Mouse (Mus musculus) G1E (cell line): Measurements from ENCODE around the gene Sema5a. TPM values are rescaled to one million over a fixed set of nuclear protein-coding genes. Genes with fewer than 3 reads are reported as not detected.

ENCODE experiments used
- ATAC-seq: 2 replicates; pipeline ENCODE4 v1.8.0; 2016; ENCODE audit warnings: mild to moderate bottlenecking; ENCODE audit not compliant: insufficient number of reproducible peaks, poor library complexity, low FRiP score, severe bottlenecking; ENCODE audit errors: extremely low read depth
- DNase-seq: peaks from one replicate; pipeline ENCODE4 v3.0.0; 2012; ENCODE audit warnings: low spot score
- H3K27me3 ChIP-seq: 2 replicates; pipeline ENCODE4 v1.6.1; 2012; ENCODE audit warnings: mild to moderate bottlenecking, low read length, inconsistent platforms; ENCODE audit not compliant: insufficient read depth
- H3K36me3 ChIP-seq: replicated peaks from 2 replicates; pipeline ENCODE3; 2012; ENCODE audit warnings: mild to moderate bottlenecking, inconsistent platforms
- H3K4me1 ChIP-seq: 2 replicates; pipeline ENCODE4 v1.6.1; 2012; ENCODE audit warnings: low read depth, low read length, inconsistent platforms, mixed read lengths; ENCODE audit not compliant: insufficient read depth
- H3K4me3 ChIP-seq: 2 replicates; pipeline ENCODE4 v1.5.1; 2012; ENCODE audit warnings: low read depth, mild to moderate bottlenecking, inconsistent platforms, low read length, moderate library complexity, mixed read lengths
- H3K9me3 ChIP-seq: replicated peaks from 2 replicates; pipeline ENCODE4 v1.6.1; 2012; ENCODE audit warnings: inconsistent platforms
- CTCF ChIP-seq: IDR thresholded peaks from 2 replicates; pipeline ENCODE4 v1.5.1; 2012; ENCODE audit warnings: low read depth, low read length, inconsistent platforms, mixed read lengths
- GATA1 ChIP-seq: IDR thresholded peaks from 2 replicates; pipeline ENCODE4 v1.6.1; 2012; ENCODE audit warnings: borderline replicate concordance, low read length, inconsistent platforms, mixed read lengths
- GATA2 ChIP-seq: IDR thresholded peaks from 2 replicates; pipeline ENCODE4 v1.6.1; 2012; ENCODE audit warnings: low read depth, low read length, inconsistent platforms, borderline replicate concordance
- POLR2AphosphoS5 ChIP-seq: IDR thresholded peaks from 2 replicates; pipeline ENCODE4 v1.6.1; 2012; ENCODE audit warnings: low read depth, low read length, inconsistent platforms; ENCODE audit not compliant: insufficient replicate concordance
- TAL1 ChIP-seq: conservative IDR thresholded peaks from 2 replicates; pipeline ENCODE4 v1.6.1; 2012; ENCODE audit warnings: low read depth, low read length, inconsistent platforms, mixed read lengths
- polyA plus RNA-seq: library from polyadenylated mRNA; stranded (reverse); fragments of >175 nt; gene quantifications from 2 replicates; pipeline ENCODE4 v1.2.3, GENCODE M21; 2012
- total RNA-seq, 2 experiments: library from RNA; stranded (forward) in 1 of 2; stranded (reverse) in 1 of 2; fragments of 200-1000 nt in 1 of 2; fragments of >200 nt in 1 of 2; fragmentation: Nextera tagmentation in 1 of 2; gene quantifications; 2 replicates each; pipeline ENCODE4 v1.2.3; 2014 to 2017

Sema5a gene
- total and polyA plus RNA-seq, 3 experiments, result 0.33 TPM; not detected in 2

DNA sequence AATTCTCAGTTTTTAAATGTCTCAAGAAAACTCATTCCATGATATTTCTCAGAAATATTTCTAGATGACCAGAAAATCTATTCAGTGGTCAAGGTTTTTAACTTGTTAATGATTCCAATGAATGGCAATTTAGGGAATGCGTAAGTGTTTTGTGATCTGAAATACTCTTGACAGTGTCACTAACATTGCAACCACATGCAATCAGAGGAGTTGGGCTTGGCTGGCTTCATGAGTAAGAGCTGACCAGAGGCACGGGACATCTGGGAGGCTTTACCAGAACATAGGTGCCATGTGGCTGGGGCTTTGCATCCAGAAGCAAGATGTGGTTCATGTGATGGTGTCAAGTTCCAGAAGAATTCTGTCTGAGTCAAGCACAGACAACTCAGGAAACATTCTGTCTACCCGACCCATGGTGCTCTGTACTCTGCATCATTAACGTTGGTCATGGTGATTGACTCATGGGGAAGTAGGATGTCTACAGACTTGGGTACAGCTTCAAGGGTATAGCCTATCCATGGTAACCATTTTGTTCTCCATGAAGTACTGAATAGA lies 138.4 kb downstream of the Sema5a start:
- TF ChIP-seq GATA2, result no peak
- no peak for TF ChIP-seq TAL1
- no peak for TF ChIP-seq POLR2AphosphoS5
- TF ChIP-seq GATA1, result no peak
- TF ChIP-seq CTCF, result no peak
- Histone ChIP-seq H3K9me3 (no peaks in the 10 kb centered on the region), H3K4me1 (no peaks in the 10 kb centered on the region), H3K36me3 (no peaks in the 10 kb centered on the region), H3K4me3 (no peak overlapping the region), H3K27me3 (no peaks in the 10 kb centered on the region)
- DNase-seq (no peak), ATAC-seq (no peak)

DNA sequence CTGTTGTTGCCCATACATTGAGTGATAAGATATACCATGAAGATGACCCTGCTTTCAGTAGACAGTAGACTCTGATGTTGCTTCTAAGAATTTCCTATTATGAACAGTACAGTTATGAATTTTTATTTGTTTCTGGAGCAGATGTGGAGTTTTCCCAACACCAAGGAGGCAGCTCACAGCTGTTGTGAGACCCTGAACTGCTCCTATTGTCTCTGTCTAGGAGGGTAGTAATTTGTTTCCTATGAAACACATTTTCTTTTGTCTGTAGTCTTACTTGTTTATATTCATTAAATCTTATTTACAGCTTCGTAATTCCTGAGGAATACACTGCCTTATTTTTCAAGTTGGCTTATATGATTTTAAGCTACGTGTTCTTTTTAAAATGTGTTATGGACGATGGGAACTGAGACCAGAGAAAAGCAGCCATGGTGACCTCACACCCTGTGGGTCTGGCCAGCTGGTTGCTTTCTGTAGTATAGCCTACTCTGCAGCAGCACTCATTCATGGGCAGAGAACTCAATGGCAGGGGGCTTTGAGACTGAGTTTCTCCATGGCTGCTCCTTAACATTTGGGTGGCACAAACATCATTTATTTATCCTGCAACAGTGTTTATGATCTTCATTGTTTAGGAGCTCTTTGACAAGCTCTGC lies 151.8 kb downstream of the Sema5a start:
- no peaks in the 10 kb centered on the region for H3K27me3 ChIP-seq
- ATAC-seq (no peak), DNase-seq (no peak)
- TF ChIP-seq GATA1, result no peak
- no peak for TF ChIP-seq POLR2AphosphoS5
- no peak for TF ChIP-seq CTCF
- no peak for TF ChIP-seq TAL1
- H3K9me3 ChIP-seq, result no peaks in the 10 kb centered on the region
- H3K36me3 ChIP-seq, result no peaks in the 10 kb centered on the region
- no peaks in the 10 kb centered on the region for H3K4me1 ChIP-seq
- H3K4me3 ChIP-seq, result no peak overlapping the region

DNA sequence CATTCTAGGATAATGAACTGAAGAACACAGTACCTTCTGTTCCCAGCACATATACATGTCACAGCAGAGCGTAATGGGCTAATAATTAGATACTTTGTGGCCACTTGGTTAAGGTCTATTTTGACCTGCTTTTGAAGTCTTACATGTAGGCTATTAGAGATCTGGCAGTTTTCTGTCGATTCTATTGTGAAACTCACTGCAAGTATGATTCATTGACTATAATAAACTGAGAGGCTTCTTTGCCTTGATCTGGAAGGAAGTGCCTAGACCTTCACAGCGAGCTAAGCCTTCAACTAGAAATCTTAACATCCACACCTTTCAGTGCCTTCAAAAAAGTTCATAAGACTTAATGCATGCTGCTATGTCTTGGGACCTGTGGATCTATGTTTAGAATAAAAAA lies 152.5 kb downstream of the Sema5a start:
- no peaks in the 10 kb centered on the region for H3K27me3 ChIP-seq
- no peak for ATAC-seq
- no peak overlapping the region for H3K4me3 ChIP-seq
- H3K4me1 ChIP-seq, result no peaks in the 10 kb centered on the region
- TF ChIP-seq GATA2 (no peak), TAL1 (no peak), GATA1 (no peak), POLR2AphosphoS5 (no peak), CTCF (no peak)
- H3K9me3 ChIP-seq, result no peaks in the 10 kb centered on the region
- H3K36me3 ChIP-seq, result no peaks in the 10 kb centered on the region
- DNase-seq, result no peak

DNA sequence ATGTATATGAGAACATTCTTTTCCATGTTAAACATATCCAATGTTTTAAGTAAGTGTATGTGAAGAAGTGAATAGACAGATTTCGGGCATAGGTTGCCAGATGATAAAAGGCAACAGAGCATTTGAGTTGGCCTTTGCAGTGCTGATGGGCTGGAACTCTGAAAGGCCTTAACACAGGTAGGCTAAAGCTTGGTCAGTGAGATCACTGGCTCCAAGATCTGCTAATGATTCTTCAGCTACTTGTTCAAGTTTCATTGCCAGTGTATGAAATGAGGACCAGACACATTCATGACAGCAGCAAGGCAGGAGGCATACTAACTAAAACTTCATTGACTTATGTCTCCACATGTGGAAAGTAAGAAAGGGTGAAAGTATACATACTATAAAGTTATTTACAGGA lies 154.1 kb downstream of the Sema5a start:
- H3K4me3 ChIP-seq, result no peak overlapping the region
- DNase-seq, result no peak
- H3K4me1 ChIP-seq, result no peaks in the 10 kb centered on the region
- H3K36me3 ChIP-seq, result no peaks in the 10 kb centered on the region
- no peaks in the 10 kb centered on the region for H3K27me3 ChIP-seq
- no peak for TF ChIP-seq GATA1
- ATAC-seq, result no peak
- H3K9me3 ChIP-seq, result no peaks in the 10 kb centered on the region

DNA sequence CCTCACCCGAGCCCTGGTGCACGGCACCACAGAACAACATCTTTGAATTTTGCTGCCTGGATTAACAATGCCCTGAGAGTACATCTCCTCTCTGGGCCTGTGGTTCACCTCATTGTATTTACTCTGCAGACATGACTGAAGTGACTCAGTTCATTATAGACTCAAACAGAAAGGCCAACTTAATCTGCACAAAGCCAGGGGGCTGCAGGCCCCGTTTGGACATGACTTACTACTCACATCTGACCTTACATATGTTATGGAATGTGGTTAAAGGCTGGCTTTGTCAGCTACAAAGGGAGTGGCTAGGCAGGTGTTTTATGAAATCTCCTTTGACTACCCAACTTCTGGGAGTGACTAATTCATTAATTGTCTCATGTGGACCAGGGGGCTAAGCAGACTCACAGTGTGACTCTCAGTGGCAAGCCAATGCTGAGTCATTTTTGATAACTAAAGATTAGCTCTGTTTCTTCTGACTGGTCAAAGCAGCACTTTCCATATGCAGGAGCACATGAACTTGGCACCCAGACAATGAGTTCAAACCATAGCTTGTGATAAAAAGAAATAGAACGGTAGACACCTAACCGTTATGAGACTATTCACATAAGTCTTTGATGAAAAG lies 157.4 kb downstream of the Sema5a start:
- no peaks in the 10 kb centered on the region for H3K9me3 ChIP-seq
- H3K4me3 ChIP-seq, result no peak overlapping the region
- no peaks in the 10 kb centered on the region for H3K4me1 ChIP-seq
- H3K27me3 ChIP-seq, result no peaks in the 10 kb centered on the region
- H3K36me3 ChIP-seq, result no peaks in the 10 kb centered on the region
- no peak for ATAC-seq
- no peak for DNase-seq
- no peak for TF ChIP-seq POLR2AphosphoS5
- no peak for TF ChIP-seq GATA1
- no peak for TF ChIP-seq CTCF
- TF ChIP-seq TAL1, result no peak
- no peak for TF ChIP-seq GATA2

DNA sequence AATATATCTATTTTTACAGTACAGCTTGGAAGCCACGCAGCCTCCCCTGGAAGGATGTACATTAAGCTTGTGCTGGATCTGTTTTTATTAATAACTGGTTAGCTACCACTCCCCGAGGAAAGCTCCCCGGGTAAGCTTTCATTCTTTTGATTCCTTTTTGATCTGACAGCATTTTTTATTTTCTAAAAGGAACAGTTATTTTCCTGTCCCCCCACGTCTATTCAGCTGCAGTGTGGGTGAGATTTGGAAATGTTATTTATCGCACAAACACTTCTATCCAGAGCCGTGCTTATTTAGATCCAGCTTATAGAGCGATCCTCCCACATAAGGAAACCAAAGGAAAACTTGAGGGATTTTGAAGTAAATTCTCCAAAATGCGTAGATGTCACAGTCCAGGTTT lies 158.7 kb downstream of the Sema5a start:
- Histone ChIP-seq H3K4me3 (no peak overlapping the region), H3K9me3 (no peaks in the 10 kb centered on the region), H3K27me3 (no peaks in the 10 kb centered on the region), H3K4me1 (no peaks in the 10 kb centered on the region), H3K36me3 (no peaks in the 10 kb centered on the region)
- DNase-seq (no peak), ATAC-seq (no peak)
- TF ChIP-seq CTCF (no peak), POLR2AphosphoS5 (no peak)

DNA sequence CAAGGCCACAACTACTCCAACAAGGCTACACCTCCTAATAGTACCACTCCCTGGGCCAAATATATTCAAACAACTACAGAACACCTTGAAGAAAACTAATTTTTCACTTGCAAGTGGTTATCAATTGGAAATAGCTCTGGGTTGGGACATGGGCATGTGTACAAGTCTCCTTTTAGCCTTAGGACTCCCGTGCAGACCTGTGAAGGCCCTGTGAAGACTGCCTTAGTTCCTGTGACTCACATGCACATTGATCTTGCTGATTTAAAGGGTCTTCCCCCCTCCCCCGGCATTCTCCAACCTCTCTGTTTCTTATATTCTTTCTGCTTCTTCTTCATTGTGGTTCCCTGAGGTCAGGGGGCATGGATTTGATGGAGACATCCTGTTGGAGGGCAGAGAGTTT lies 161.8 kb downstream of the Sema5a start:
- no peaks in the 10 kb centered on the region for H3K9me3 ChIP-seq
- no peaks in the 10 kb centered on the region for H3K4me1 ChIP-seq
- H3K27me3 ChIP-seq, result no peaks in the 10 kb centered on the region
- H3K36me3 ChIP-seq, result no peaks in the 10 kb centered on the region
- TF ChIP-seq POLR2AphosphoS5 (no peak), GATA1 (no peak), GATA2 (no peak), CTCF (no peak), TAL1 (no peak)
- no peak for ATAC-seq
- H3K4me3 ChIP-seq, result no peak overlapping the region
- DNase-seq, result no peak
